Mouse (Mus musculus) common myeloid progenitor, adult 5-6 weeks (primary cell): Measurements from ENCODE around the gene Tspan4. TPM values are rescaled to one million over a fixed set of nuclear protein-coding genes. Genes with fewer than 3 reads are reported as not detected.
A peak's percentile ranks its signal among the peaks of the same experiment; 100 is the strongest.
"Not testable (repeated sequence)": the region's sequence is repeated elsewhere in the genome, so short reads cannot be mapped to it uniquely, and the experiment has no call there.

ENCODE experiments used
- ATAC-seq: replicated peaks from 2 replicates; pipeline ENCODE4 v1.8.0; 2016; ENCODE audit warnings: low read depth, mild to moderate bottlenecking, moderate TSS enrichment, inconsistent platforms; ENCODE audit not compliant: poor library complexity, severe bottlenecking
- total RNA-seq: library from RNA; stranded (forward); fragments of 200-1000, 187-1606 nt; gene quantifications from 2 replicates; pipeline ENCODE4 v1.2.3, GENCODE M21; 2017

The Tspan4 gene
- total RNA-seq, 1 experiment from 2014 or later = 50.3 TPM

GRCm38 (mm10) chr7:141438201-141438968, 36.7 kb upstream of the Tspan4 start:
- ATAC-seq = no peak

GRCm38 (mm10) chr7:141439140-141439679, 35.8 kb upstream of the Tspan4 start:
- ATAC-seq = no peak

- no peak for ATAC-seq
These were observed 35.2 kb upstream of the Tspan4 start for GRCm38 (mm10) chr7:141439811-141440210.

- no peak for ATAC-seq
These were observed 34.4 kb upstream of the Tspan4 start for GRCm38 (mm10) chr7:141440613-141441012.

GRCm38 (mm10) chr7:141441460-141441859, 33.6 kb upstream of the Tspan4 start:
- ATAC-seq = no peak

GRCm38 (mm10) chr7:141442199-141442598, 32.8 kb upstream of the Tspan4 start:
- no peak for ATAC-seq

GRCm38 (mm10) chr7:141443081-141443821, 31.8 kb upstream of the Tspan4 start:
- peak; percentile 48 for ATAC-seq

GRCm38 (mm10) chr7:141443828-141444237, 31.2 kb upstream of the Tspan4 start, which contains the start of gene Pidd1:
Gene Pidd1 (minus strand): TSS chr7:141444025.
- ATAC-seq = peak; percentile 48

- ATAC-seq = not testable (repeated sequence)
These were observed 28.7 kb upstream of the Tspan4 start for GRCm38 (mm10) chr7:141446374-141446773.

GRCm38 (mm10) chr7:141447110-141447991, 27.7 kb upstream of the Tspan4 start, which contains the start of gene Rplp2:
Gene Rplp2 (plus strand): TSS chr7:141447370.
- ATAC-seq = peak; percentile 82

- no peak for ATAC-seq
These were observed 23.1 kb upstream of the Tspan4 start for GRCm38 (mm10) chr7:141451928-141452327.

GRCm38 (mm10) chr7:141453636-141454035, 21.4 kb upstream of the Tspan4 start:
- no peak for ATAC-seq

- peak; percentile 80 for ATAC-seq
These were observed 20.0 kb upstream of the Tspan4 start, which contains the start of gene Pnpla2 for GRCm38 (mm10) chr7:141454967-141455551. Gene Pnpla2 (plus strand): TSS chr7:141455198.

- peak; percentile 51 for ATAC-seq
These were observed 19.3 kb upstream of the Tspan4 start for GRCm38 (mm10) chr7:141455610-141456314.

GRCm38 (mm10) chr7:141456739-141457138, 18.3 kb upstream of the Tspan4 start:
- ATAC-seq = no peak

- no peak for ATAC-seq
These were observed 17.8 kb upstream of the Tspan4 start for GRCm38 (mm10) chr7:141457236-141457635.

GRCm38 (mm10) chr7:141457986-141458660, 16.9 kb upstream of the Tspan4 start:
- ATAC-seq = no peak

- ATAC-seq = no peak
These were observed 16.4 kb upstream of the Tspan4 start for GRCm38 (mm10) chr7:141458661-141459060.
